Mouse (Mus musculus) hindbrain, embryonic 15.5 days (tissue): ENCODE measurements around the gene Selenoh. TPM values are rescaled to one million over a fixed set of nuclear protein-coding genes. Genes with fewer than 3 reads are reported as not detected.
A peak's percentile ranks its signal among the peaks of the same experiment; 100 is the strongest.
"Not testable (repeated sequence)": the region's sequence is repeated elsewhere in the genome, so short reads cannot be mapped to it uniquely, and the experiment has no call there.

ENCODE experiments used
- ATAC-seq: fragments of 200-750 bp; cut with Nextera tagmentation; 2 replicates; pipeline ENCODE4 v1.8.0; 2017; ENCODE audit warnings: low read depth, moderate number of reproducible peaks, moderate TSS enrichment; ENCODE audit not compliant: low FRiP score
- H3K27ac ChIP-seq: fragments of 300-500 bp; sonication (generic); replicated peaks from 2 replicates; pipeline ENCODE4 v1.5.1; 2015; ENCODE audit warnings: mild to moderate bottlenecking, inconsistent platforms
- H3K27me3 ChIP-seq: fragments of 300-500 bp; sonication (generic); 2 replicates; pipeline ENCODE4 v1.6.1; 2015; ENCODE audit warnings: control low read depth, inconsistent platforms
- H3K36me3 ChIP-seq: fragments of 300-500 bp; sonication (generic); 2 replicates; pipeline ENCODE4 v1.6.1; 2015; ENCODE audit warnings: control low read depth, inconsistent platforms
- H3K4me1 ChIP-seq: fragments of 300-500 bp; sonication (generic); replicated peaks from 2 replicates; pipeline ENCODE4 v1.6.1; 2015; ENCODE audit warnings: control low read depth, inconsistent platforms
- H3K4me2 ChIP-seq: fragments of 300-500 bp; sonication (generic); 2 replicates; pipeline ENCODE4 v1.6.1; 2015; ENCODE audit warnings: moderate library complexity, mild to moderate bottlenecking, inconsistent platforms
- H3K4me3 ChIP-seq: fragments of 300-500 bp; sonication (generic); 2 replicates; pipeline ENCODE4 v1.5.1; 2015; ENCODE audit warnings: mild to moderate bottlenecking, inconsistent platforms
- H3K9ac ChIP-seq: fragments of 300-500 bp; sonication (generic); 2 replicates; pipeline ENCODE4 v1.6.1; 2015; ENCODE audit warnings: inconsistent platforms
- H3K9me3 ChIP-seq: fragments of 300-500 bp; sonication (generic); 2 replicates; pipeline ENCODE4 v1.6.1; 2016; ENCODE audit warnings: control low read depth, inconsistent platforms
- WGBS: fragments of 180-500 bp; shearing (Covaris S2); methylation state at CpG from one replicate; pipeline ENCODE4 v1.1.7; 2015; 5-methylcytosine and 5-hydroxymethylcytosine counted together
- polyA plus RNA-seq: library from polyadenylated mRNA; unstranded; fragments of >200 nt; fragmentation: Nextera tagmentation; extraction: Ambion mirVana; gene quantifications from 2 replicates; pipeline ENCODE4 v1.2.1, GENCODE M21; 2015

Selenoh gene
- polyA plus RNA-seq, 1 experiment from 2014 or later: 195 TPM

DNA sequence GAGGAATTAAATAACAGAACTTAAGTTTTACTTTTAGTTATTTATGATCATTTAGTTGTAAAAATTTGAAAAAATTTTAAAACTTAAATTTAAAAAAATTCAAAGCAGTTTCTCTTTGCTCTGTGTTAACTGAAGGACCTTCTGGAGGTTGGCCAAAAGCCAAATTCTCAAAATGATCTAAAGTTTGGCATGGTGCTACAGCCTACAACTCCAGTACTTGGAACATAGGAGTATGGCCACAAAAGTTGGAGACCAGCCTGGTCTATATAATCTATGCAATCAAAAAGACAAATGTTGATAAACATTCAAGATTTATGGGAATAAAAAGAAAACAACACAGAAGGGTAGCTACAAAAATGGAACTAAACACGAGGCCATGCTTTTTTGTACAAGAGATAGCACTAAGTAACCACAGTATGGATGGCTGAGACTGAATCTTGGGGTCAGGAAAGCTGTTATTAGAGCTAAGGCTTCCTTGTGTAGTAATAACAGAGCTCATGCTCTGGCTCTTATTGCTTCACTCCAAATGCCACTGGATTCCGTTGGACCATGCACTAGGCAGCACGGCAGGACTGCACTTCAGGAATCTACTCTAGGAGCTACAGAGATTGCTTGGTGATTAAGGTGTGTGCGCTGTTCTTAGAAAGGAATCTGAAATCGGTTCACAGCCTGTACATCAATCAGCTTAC, 24.6 kb upstream of the Selenoh start:
- no peak overlapping the region for H3K4me2 ChIP-seq
- H3K9me3 ChIP-seq: no peaks in the 10 kb centered on the region
- no peak overlapping the region for H3K27ac ChIP-seq
- H3K36me3 ChIP-seq: peaks cover 63% of the 10 kb centered on the region
- H3K9ac ChIP-seq: no peak overlapping the region
- no peaks in the 10 kb centered on the region for H3K4me1 ChIP-seq
- 95% methylated on average over 5 of the region's 5 CpGs for WGBS
- no peak overlapping the region for H3K4me3 ChIP-seq
- no peaks in the 10 kb centered on the region for H3K27me3 ChIP-seq
- ATAC-seq: no peak

DNA sequence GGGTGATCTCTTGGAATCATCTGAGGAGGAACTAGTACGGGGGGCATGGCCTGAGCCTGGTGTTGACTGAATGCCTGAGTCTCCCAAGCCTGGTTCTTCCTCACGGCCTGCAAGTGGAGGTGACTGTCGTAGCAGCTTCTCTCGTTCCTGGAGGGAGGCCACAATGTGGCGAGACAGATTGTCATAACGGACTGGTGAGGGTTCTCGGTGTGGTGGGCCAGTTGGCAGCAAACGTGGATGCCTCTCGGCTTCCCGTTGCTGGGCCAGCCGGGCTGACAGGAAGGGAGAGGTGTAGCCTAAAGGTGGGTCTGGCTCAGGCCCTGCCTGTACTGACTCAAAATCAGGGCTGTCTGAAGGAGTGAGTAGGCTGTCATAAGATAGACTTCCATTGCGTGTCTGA, 19.5 kb upstream of the Selenoh start:
- Histone ChIP-seq H3K27me3 (no peaks in the 10 kb centered on the region), H3K4me2 (no peak overlapping the region), H3K9me3 (no peaks in the 10 kb centered on the region), H3K9ac (no peak overlapping the region), H3K27ac (no peak overlapping the region), H3K4me1 (no peaks in the 10 kb centered on the region), H3K4me3 (no peak overlapping the region), H3K36me3 (peaks cover 89% of the 10 kb centered on the region)
- 89% methylated on average over 12 of the region's 12 CpGs for WGBS
- no peak; the same call in 1 of the 2 replicates for ATAC-seq

DNA sequence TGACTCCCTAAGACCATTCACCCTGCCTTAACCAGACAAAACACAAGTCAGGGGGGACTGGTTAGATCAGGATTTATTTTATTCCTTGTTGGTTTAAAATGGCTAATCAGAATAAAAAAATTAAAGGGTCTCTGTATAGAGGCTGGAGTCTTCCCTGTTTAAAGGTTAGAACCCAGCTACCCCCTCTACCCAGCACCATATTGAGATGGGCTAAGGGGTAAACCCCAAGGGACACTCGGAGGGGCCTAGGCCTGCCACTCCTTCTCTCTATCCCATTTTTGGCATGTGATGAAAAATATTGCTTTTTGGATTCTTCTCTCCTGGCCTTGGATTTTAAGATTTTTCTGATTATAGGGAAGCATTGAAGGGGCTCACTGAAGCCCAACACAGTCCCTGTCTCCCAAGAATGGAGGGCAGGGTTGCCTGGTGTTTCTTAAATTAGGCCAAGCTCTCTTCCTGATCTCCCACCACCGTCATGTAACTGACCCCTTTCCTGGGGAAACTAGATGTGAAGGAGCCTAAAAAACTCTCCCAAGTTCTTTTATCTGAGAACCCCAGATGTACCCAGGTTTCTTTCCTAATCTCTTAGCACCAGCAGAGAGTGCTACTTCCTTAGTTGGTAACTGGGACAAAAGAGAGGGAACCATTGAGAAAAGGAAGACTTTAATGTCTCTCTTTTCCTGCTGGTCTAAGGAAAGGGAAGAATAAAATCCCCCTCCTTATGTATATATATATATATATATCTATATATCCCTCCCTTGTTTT, 17.7 kb upstream of the Selenoh start:
- 79% methylated on average over 2 of the region's 2 CpGs for WGBS

DNA sequence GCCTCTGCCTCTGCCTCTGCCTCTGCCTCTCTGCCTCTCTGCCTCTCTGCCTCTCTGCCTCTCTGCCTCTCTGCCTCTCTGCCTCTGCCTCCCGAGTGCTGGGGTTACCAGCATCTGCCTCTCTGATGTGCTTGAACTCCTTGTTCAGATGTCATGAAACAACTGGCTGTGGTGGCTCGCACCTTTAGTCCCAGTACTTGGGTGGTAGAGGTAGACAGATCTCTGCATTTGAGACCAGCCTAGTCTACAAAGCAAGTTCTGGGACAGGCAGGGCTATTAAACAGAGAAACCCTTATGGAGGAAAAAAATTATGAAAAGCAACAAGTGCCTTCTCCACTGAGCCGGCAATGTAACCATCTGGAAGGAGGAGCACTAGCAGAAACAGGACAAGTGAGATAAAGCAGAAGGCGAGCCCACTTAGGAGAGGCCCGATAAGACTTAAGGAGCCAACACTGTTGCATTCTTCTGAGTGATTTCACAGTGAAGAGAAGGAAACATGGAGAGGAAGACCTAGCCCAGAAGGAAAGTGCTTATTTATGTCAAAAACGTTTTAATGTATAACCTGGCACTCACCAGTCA, 12.1 kb upstream of the Selenoh start:
- H3K9me3 ChIP-seq: no peaks in the 10 kb centered on the region
- ATAC-seq: no peak
- H3K27me3 ChIP-seq: no peaks in the 10 kb centered on the region
- WGBS: 91% methylated on average over 6 of the region's 6 CpGs
- H3K36me3 ChIP-seq: peaks cover 31% of the 10 kb centered on the region
- H3K9ac ChIP-seq: no peak overlapping the region
- H3K4me1 ChIP-seq: peaks cover 13% of the 10 kb centered on the region
- no peak overlapping the region for H3K27ac ChIP-seq
- no peak overlapping the region for H3K4me2 ChIP-seq
- H3K4me3 ChIP-seq: no peak overlapping the region

More for the DNA sequence above, 17.7 kb upstream of the Selenoh start:
- H3K9ac ChIP-seq: no peak overlapping the region
- H3K27me3 ChIP-seq: no peaks in the 10 kb centered on the region
- H3K36me3 ChIP-seq: peaks cover 78% of the 10 kb centered on the region
- H3K4me1 ChIP-seq: no peaks in the 10 kb centered on the region
- H3K9me3 ChIP-seq: no peaks in the 10 kb centered on the region
- H3K4me2 ChIP-seq: no peak overlapping the region
- ATAC-seq: no peak
- no peak overlapping the region for H3K27ac ChIP-seq
- no peak overlapping the region for H3K4me3 ChIP-seq

DNA sequence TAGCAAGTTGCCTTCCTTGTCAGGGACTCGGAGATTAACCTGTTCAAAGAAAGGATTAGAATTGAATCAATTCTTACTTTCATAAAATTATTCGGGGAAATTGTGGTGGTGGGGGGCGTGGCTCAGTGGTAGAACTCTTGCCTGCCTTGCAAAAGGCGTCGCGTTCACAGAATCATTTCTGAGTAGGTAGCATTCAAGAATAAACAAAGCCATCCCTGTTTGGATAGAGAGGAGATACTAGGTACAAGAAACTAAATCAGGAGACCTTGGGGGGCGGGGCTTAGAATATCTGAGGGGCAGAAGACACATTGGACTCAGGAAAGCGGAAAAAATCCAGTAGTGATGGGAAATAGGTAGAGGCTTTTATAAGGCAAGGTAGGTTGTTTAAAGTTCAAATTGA, 8.4 kb upstream of the Selenoh start, which contains the start of gene Tmx2:
Gene Tmx2 (minus strand): TSS at position 125 of the 400 bp plus-strand sequence.
- peaks cover 22% of the 10 kb centered on the region for H3K36me3 ChIP-seq
- H3K9ac ChIP-seq: peak within 1 kb of the TSS; percentile 77
- ATAC-seq: no peak
- H3K27me3 ChIP-seq: no peaks in the 10 kb centered on the region
- peak within 1 kb of the TSS; percentile 97 for H3K4me3 ChIP-seq
- no peaks in the 10 kb centered on the region for H3K9me3 ChIP-seq
- H3K4me1 ChIP-seq: peaks cover 29% of the 10 kb centered on the region
- peak within 1 kb of the TSS; percentile 85 for H3K27ac ChIP-seq
- WGBS: 19% methylated on average over 8 of the region's 8 CpGs
- peak within 1 kb of the TSS; percentile 65 for H3K4me2 ChIP-seq

DNA sequence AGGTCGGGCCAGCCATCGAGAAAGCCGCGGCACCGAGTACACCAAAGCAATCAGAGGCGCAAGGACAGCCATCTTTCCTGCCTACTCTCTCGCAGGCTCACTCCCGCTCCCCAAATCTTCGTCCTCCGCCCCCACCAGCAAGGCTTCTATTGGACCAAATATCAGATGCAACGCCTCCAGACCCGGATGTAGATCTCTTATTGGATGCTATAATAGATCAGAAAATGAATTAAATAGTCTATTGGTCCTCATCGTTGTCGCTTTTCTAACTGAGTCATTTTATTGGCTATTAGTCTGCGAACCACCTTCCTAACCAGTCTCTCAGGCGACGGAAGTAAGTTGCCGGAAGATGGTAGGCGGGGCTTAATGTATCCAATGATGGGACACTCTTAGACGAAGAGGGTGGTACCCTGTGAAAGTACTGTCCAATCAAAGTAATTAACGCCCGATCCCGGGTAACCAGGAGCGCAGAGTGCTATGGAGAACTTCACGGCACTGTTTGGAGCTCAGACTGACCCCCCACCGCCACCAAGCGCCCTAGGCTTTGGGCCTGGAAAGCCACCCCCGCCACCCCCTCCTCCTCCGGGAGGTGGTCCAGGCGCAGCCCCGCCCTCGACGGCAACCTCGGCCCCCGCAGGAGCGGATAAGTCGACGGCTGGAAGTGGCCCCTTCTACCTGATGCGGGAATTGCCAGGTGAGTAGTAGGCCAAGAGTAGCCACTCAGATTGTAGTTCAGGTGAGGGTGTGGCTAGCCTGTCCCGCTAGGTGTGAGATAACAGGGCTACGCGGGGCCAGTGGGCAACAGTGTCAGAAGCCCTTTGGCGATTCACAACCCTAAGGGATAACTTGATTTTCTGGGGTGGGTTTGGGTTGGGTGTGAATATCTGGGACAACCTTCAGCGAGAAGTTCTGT, 7.7 kb upstream of the Selenoh start, which contains the start of the genes Gm28635 and Med19:
Gene Gm28635 (minus strand): TSS at position 74 of the 913 bp plus-strand sequence.
Gene Med19 (plus strand): TSS at position 435 of the 913 bp plus-strand sequence.
- WGBS: under 1% methylated on average over 44 of the region's 44 CpGs
- peak within 1 kb of the TSS; percentile 85 for H3K27ac ChIP-seq
- H3K4me3 ChIP-seq: peak within 1 kb of the TSS; percentile 97
- peaks cover 29% of the 10 kb centered on the region for H3K4me1 ChIP-seq
- no peaks in the 10 kb centered on the region for H3K27me3 ChIP-seq
- H3K36me3 ChIP-seq: peaks cover 28% of the 10 kb centered on the region
- H3K4me2 ChIP-seq: peak within 1 kb of the TSS; percentile 65
- ATAC-seq: peak; percentile 100
- H3K9ac ChIP-seq: peak within 1 kb of the TSS; percentile 84
- no peaks in the 10 kb centered on the region for H3K9me3 ChIP-seq

DNA sequence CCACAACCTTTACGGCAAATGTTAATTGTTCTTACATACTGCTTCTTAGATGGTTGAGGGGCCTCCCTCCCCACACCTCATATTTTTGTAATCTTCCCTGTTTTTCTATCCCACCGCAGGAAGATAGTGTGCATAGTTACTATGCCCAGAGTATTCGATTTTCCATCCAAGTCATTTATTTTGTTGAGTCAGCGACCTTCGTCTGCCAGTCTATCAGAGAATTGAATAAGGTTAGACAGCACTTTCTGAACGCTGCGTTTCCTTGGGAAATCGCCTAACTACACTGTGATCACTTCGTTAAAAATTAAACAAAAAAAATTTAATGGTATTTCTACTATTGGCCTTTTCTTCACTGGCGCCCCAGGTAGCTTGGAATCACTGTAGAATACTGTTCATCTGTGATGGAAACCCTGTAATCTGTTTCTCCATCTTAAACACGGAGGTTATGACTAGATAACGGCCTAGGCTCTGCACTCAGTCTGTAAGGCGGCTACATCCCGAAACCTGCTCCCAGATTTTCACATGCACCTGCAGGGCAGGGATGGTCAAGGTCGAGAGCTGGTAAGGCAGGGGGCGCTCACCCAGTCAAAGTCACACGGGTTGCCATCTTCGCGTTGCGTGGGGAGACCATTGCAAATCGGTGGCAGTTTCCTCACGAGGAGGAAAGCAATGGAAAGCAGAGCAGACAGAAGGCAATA, 6.8 kb upstream of the Selenoh start:
- peak overlapping the region; percentile 97 for H3K4me3 ChIP-seq
- H3K36me3 ChIP-seq: peaks cover 36% of the 10 kb centered on the region
- peaks cover 29% of the 10 kb centered on the region for H3K4me1 ChIP-seq
- peak; percentile 73 for ATAC-seq
- 9% methylated on average over 22 of the region's 22 CpGs for WGBS
- peak overlapping the region; percentile 85 for H3K27ac ChIP-seq
- H3K4me2 ChIP-seq: peak overlapping the region; percentile 63
- no peaks in the 10 kb centered on the region for H3K27me3 ChIP-seq
- no peaks in the 10 kb centered on the region for H3K9me3 ChIP-seq
- peak overlapping the region; percentile 84 for H3K9ac ChIP-seq

DNA sequence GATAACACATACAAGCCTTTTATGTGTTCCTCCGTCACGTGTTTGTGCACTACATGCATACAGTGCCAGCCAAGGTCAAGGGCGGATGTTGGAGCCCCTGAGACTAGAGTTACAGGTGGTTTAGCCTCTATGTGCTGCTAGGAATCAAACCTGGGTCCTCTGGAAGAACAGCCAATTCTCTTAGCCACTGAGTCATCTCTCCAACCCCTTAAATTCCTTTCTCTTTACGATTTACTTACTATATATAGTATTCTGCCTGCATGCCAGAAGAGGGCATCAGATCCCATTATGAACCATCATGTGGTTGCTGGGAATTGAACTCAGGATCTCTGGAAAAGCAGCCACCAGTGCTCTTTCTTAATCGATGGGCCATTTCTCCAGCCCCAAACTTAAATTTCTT, 965 bp upstream of the Selenoh start:
- H3K9ac ChIP-seq, H3K9me3 ChIP-seq, H3K27me3 ChIP-seq, ATAC-seq, H3K4me3 ChIP-seq: not testable (repeated sequence)
- H3K4me2 ChIP-seq: peak overlapping the region; percentile 75
- WGBS: 60% methylated on average over 4 of the region's 5 CpGs
- H3K27ac ChIP-seq: peak overlapping the region; percentile 94; the same call in 1 of the 2 replicates
- H3K36me3 ChIP-seq: peaks cover 40% of the 10 kb centered on the region
- peaks cover 27% of the 10 kb centered on the region for H3K4me1 ChIP-seq

DNA sequence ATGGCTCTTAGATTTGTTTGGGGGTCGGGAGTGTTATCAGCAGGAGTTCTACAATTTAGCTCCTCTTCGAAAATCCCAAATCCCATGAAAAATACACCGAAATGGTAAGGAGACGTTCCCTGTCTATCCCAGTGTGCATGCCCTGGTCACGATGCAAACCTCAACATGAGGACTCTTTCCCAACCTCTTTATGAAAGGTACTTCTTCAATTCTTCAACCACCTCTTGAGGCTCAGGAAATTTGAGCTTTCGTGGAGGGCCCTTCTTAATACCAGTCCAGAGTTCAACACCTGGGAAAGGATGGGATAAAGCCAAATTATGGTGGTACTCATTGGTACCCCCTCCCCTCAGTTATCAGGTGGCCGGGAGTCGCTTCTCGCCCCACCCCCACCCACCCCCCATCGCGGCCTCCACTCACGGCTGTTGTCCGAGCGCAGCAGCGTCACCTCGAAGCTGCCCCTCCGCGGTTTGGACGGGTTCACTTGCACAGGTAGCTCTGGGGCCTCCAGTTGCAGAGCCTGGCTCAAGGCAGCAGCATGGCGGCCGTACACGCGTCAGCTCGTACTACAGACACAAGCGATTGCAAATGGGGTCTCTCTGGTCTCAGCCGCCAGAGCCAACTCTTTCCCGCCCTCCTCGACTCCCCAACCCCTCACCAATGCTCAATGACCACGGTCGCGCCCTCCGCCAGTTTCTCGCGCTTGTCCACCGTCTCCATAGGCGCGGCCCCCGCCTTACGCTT, 572 bp downstream of the Selenoh start:
- Histone ChIP-seq H3K27ac (peak overlapping the region; percentile 94), H3K4me1 (peaks cover 19% of the 10 kb centered on the region), H3K27me3 (no peaks in the 10 kb centered on the region), H3K36me3 (peaks cover 31% of the 10 kb centered on the region), H3K9ac (peak overlapping the region; percentile 92), H3K4me3 (peak overlapping the region; percentile 95), H3K9me3 (no peaks in the 10 kb centered on the region), H3K4me2 (peak overlapping the region; percentile 75)
- WGBS: 2% methylated on average over 39 of the region's 39 CpGs
- ATAC-seq: peak; percentile 88

DNA sequence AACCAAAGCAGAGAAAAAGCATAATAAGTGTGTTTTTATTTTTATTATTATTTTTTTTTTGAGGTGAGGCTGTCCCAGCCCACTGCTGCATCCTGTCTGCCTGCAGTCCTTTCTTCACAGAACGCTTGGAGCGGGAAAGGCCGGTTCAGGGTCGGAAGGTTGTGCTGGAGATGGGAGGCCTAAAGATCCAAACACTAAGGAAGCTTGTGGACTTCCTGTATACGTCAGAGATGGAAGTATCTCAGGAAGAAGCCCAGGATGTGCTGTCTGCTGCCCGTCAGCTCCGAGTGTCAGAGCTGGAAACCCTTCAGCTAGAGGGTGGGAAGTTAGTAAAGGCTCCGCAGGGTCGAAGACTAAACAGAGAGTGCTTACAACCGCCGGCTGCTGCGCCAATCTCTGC, 4.5 kb downstream of the Selenoh start:
- Histone ChIP-seq H3K4me1 (peaks cover 15% of the 10 kb centered on the region), H3K4me2 (no peak overlapping the region), H3K4me3 (no peak overlapping the region), H3K9ac (no peak overlapping the region), H3K9me3 (no peaks in the 10 kb centered on the region), H3K27me3 (no peaks in the 10 kb centered on the region), H3K36me3 (peaks cover 6% of the 10 kb centered on the region; the same call in 1 of the 2 replicates), H3K27ac (no peak overlapping the region)
- 70% methylated on average over 12 of the region's 12 CpGs for WGBS
- ATAC-seq: no peak
